Mouse (Mus musculus): ENCODE measurements around the gene G430095P16Rik. TPM values are rescaled to one million over a fixed set of nuclear protein-coding genes. Genes with fewer than 3 reads are reported as not detected.

The G430095P16Rik gene
- polyA plus RNA-seq, 1 experiment from 2014 or later: 1.1 TPM

- Histone ChIP-seq H3K27me3 (ENCODE audit: low read depth, poor library complexity, severe bottlenecking) (peaks cover 100% of the 10 kb centered on the region), H3K4me1 (peaks cover 65% of the 10 kb centered on the region), H3K4me3 (no peak overlapping the region), H3K27ac (replicated peaks) (no peak overlapping the region), H3K9me3 (replicated peaks) (no peaks in the 10 kb centered on the region), H3K36me3 (no peaks in the 10 kb centered on the region)
- 11% methylated on average over 13 of the region's 13 CpGs for WGBS
- no peak for DNase-seq (ENCODE audit: low spot score)
Observed at GRCm38 (mm10) chr8:84740895-84741843, 18.4 kb downstream of the G430095P16Rik start.

GRCm38 (mm10) chr8:84742171-84743053, 19.6 kb downstream of the G430095P16Rik start:
- Histone ChIP-seq H3K4me1 (peaks cover 73% of the 10 kb centered on the region), H3K36me3 (no peaks in the 10 kb centered on the region), H3K27ac (replicated peaks) (peak overlapping the region; percentile 58; the same call in 1 of the 2 replicates), H3K27me3 (ENCODE audit: low read depth, poor library complexity, severe bottlenecking) (peaks cover 100% of the 10 kb centered on the region), H3K9me3 (replicated peaks) (no peaks in the 10 kb centered on the region), H3K4me3 (peak overlapping the region; percentile 33)
- peak; percentile 57 for DNase-seq (ENCODE audit: low spot score)
- WGBS: 1% methylated on average over 32 of the region's 32 CpGs

- no peak for DNase-seq (ENCODE audit: low spot score)
- Histone ChIP-seq H3K36me3 (no peaks in the 10 kb centered on the region), H3K27me3 (ENCODE audit: low read depth, poor library complexity, severe bottlenecking) (peaks cover 100% of the 10 kb centered on the region), H3K9me3 (replicated peaks) (no peaks in the 10 kb centered on the region), H3K4me1 (peaks cover 67% of the 10 kb centered on the region), H3K4me3 (peak overlapping the region; percentile 33), H3K27ac (replicated peaks) (peak overlapping the region; percentile 58; the same call in 1 of the 2 replicates)
- WGBS: 1% methylated on average over 10 of the region's 10 CpGs
Observed at GRCm38 (mm10) chr8:84743054-84743415, 20.2 kb downstream of the G430095P16Rik start.

- DNase-seq (ENCODE audit: low spot score): peak; percentile 57
- peaks cover 60% of the 10 kb centered on the region for H3K4me1 ChIP-seq
- H3K27ac ChIP-seq (replicated peaks): peak overlapping the region; percentile 19; the same call in 1 of the 2 replicates
- no peaks in the 10 kb centered on the region for H3K36me3 ChIP-seq
- peak overlapping the region; percentile 20; the same call in 1 of the 2 replicates for H3K4me3 ChIP-seq
- H3K9me3 ChIP-seq (replicated peaks): no peaks in the 10 kb centered on the region
- WGBS: 3% methylated on average over 15 of the region's 17 CpGs
- H3K27me3 ChIP-seq (ENCODE audit: low read depth, poor library complexity, severe bottlenecking): peaks cover 100% of the 10 kb centered on the region
Observed at GRCm38 (mm10) chr8:84743517-84744420, 21.0 kb downstream of the G430095P16Rik start.

GRCm38 (mm10) chr8:84745032-84745925, 22.5 kb downstream of the G430095P16Rik start:
- peaks cover 100% of the 10 kb centered on the region for H3K27me3 ChIP-seq (ENCODE audit: low read depth, poor library complexity, severe bottlenecking)
- peak; percentile 80 for DNase-seq (ENCODE audit: low spot score)
- WGBS: 1% methylated on average over 17 of the region's 17 CpGs
- H3K27ac ChIP-seq (replicated peaks): peak overlapping the region; percentile 19; the same call in 1 of the 2 replicates
- peaks cover 58% of the 10 kb centered on the region for H3K4me1 ChIP-seq
- peak overlapping the region; percentile 12; the same call in 1 of the 2 replicates for H3K4me3 ChIP-seq
- no peaks in the 10 kb centered on the region for H3K9me3 ChIP-seq (replicated peaks)
- no peaks in the 10 kb centered on the region for H3K36me3 ChIP-seq

- Histone ChIP-seq H3K36me3 (no peaks in the 10 kb centered on the region), H3K27ac (replicated peaks) (no peak overlapping the region), H3K4me3 (no peak overlapping the region), H3K27me3 (ENCODE audit: low read depth, poor library complexity, severe bottlenecking) (peaks cover 100% of the 10 kb centered on the region), H3K9me3 (replicated peaks) (no peaks in the 10 kb centered on the region), H3K4me1 (peaks cover 32% of the 10 kb centered on the region)
- WGBS: 74% methylated on average over 16 of the region's 16 CpGs
- DNase-seq (ENCODE audit: low spot score): no peak
Observed at GRCm38 (mm10) chr8:84749519-84749918, 26.7 kb downstream of the G430095P16Rik start.

- 0 out of 2 replicates have a peak, but pooled peaks cover 13% of the 10 kb centered on the region for H3K4me1 ChIP-seq
Observed at GRCm38 (mm10) chr8:84752734-84753582, 30.2 kb downstream of the G430095P16Rik start.

GRCm38 (mm10) chr8:84757501-84757900, 34.7 kb downstream of the G430095P16Rik start:
- Histone ChIP-seq H3K36me3 (no peaks in the 10 kb centered on the region), H3K27ac (replicated peaks) (no peak overlapping the region), H3K9me3 (replicated peaks) (no peaks in the 10 kb centered on the region), H3K27me3 (ENCODE audit: low read depth, poor library complexity, severe bottlenecking) (peaks cover 100% of the 10 kb centered on the region), H3K4me3 (0 out of 2 replicates have a peak overlapping the region, but pooled peaks have one; percentile 1), H3K4me1 (peaks cover 10% of the 10 kb centered on the region)
- 32% methylated on average over 5 of the region's 5 CpGs for WGBS
- no peak for DNase-seq (ENCODE audit: low spot score)

More at GRCm38 (mm10) chr8:84752734-84753582, 30.2 kb downstream of the G430095P16Rik start:
- no peak for DNase-seq (ENCODE audit: low spot score)
- no peaks in the 10 kb centered on the region for H3K9me3 ChIP-seq (replicated peaks)
- 78% methylated on average over 6 of the region's 6 CpGs for WGBS
- H3K27ac ChIP-seq (replicated peaks): no peak overlapping the region
- no peak overlapping the region for H3K4me3 ChIP-seq
- peaks cover 100% of the 10 kb centered on the region for H3K27me3 ChIP-seq (ENCODE audit: low read depth, poor library complexity, severe bottlenecking)
- no peaks in the 10 kb centered on the region for H3K36me3 ChIP-seq

- Histone ChIP-seq H3K36me3 (no peaks in the 10 kb centered on the region), H3K27ac (replicated peaks) (no peak overlapping the region), H3K9me3 (replicated peaks) (no peaks in the 10 kb centered on the region), H3K4me3 (no peak overlapping the region), H3K4me1 (peaks cover 10% of the 10 kb centered on the region), H3K27me3 (ENCODE audit: low read depth, poor library complexity, severe bottlenecking) (peaks cover 100% of the 10 kb centered on the region)
- 89% methylated on average over 3 of the region's 3 CpGs for WGBS
- DNase-seq (ENCODE audit: low spot score): no peak
Observed at GRCm38 (mm10) chr8:84758308-84758707, 35.5 kb downstream of the G430095P16Rik start.

GRCm38 (mm10) chr8:84759126-84759525, 36.3 kb downstream of the G430095P16Rik start:
- WGBS: 63% methylated on average over 7 of the region's 7 CpGs
- no peak overlapping the region for H3K27ac ChIP-seq (replicated peaks)
- no peak for DNase-seq (ENCODE audit: low spot score)
- H3K36me3 ChIP-seq: no peaks in the 10 kb centered on the region
- H3K4me1 ChIP-seq: peaks cover 10% of the 10 kb centered on the region
- H3K4me3 ChIP-seq: no peak overlapping the region
- peaks cover 100% of the 10 kb centered on the region for H3K27me3 ChIP-seq (ENCODE audit: low read depth, poor library complexity, severe bottlenecking)
- H3K9me3 ChIP-seq (replicated peaks): no peaks in the 10 kb centered on the region

Measured in midbrain, embryonic 10.5 days (tissue).